Mouse (Mus musculus) left cerebral cortex, postnatal 25 days (tissue): Measurements from ENCODE around the gene Themis. TPM values are rescaled to one million over a fixed set of nuclear protein-coding genes. Genes with fewer than 3 reads are reported as not detected.

Source experiments
- DNase-seq, 2 experiments: peaks; one replicate each; pipeline ENCODE4 v3.0.0; 2022; ENCODE audit warnings: low spot score in 2 of 2, mixed read lengths in 1 of 2
- intact Hi-C: fragments of 180-260 bp; cut with DNase I; formaldehyde crosslinking; loops from one replicate; pipeline ENCODE4 v1.15.1; 2025
- total RNA-seq, 2 experiments: library from RNA; stranded (reverse); gene quantifications; 2 replicates each; pipeline ENCODE4 v1.2.3; 2021

Gene Themis
- total RNA-seq, result under 1 TPM in 1 of 2 experiments, not detected in 1; 0.18 TPM

DNA sequence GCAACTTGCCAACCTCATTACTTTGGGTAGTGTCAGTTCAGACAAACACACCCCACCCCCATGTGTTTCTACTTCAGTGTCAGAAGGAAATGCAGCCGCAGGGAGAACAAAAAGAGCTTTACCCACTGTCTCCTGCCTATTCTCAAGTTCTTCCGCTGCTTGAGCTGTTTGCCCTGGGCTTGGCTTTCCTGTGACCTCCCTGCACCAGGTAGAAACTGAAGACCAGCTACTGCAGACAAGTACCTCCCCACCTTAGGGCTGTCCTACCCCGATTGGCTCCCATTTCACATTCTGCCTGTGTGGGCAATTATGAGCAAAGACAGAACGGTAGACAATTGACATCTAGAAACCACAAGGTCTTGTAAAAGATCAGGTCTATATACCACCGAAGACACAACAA lies at the start of gene Themis:
Gene Themis (plus strand): TSS at position 100 of the 400 bp plus-strand sequence.
- intact Hi-C loops, result no loop called here
- DNase-seq, result no peak

DNA sequence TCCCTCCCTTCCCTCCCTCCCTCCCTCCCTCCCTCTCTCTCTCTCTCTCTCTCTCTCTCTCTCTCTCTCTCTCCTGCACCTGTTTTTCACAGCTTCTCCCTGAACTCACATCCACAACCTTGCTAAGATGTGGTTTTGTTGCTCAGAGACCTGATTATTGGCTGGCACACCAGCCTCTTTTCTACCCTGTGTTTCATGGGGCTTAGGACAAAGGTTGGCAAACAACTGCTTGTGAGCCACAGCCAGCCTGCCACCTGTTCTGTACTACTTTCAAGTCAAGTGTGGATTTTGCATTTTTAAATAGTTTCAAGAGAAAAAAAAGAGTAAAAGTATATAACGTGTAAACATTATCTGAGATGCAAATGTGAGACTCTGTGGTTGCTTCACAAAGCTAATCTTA lies 48.7 kb upstream of the Themis start:
- no peak for DNase-seq
- intact Hi-C loops, result no loop called here

DNA sequence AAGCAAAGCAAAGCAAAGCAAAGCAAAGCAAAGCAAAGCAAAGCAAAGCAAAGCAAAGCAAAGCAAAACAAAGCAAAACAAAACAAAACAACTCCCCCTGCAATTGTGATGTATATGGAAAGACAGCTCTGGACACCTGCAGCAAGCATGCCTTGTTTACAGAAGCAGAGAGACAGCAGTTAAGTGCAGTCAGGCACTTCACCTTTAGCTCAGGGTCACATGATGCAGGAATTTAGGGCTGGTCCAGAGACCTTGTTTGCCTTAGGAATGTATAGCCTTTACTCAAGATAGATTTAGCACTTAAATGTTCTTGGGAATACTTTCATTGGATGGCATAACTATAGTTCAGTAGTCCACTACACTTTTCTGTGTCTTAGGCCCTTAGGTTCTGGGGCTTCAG lies 32.1 kb upstream of the Themis start:
- DNase-seq, result no peak
- intact Hi-C loops, result no loop called here

DNA sequence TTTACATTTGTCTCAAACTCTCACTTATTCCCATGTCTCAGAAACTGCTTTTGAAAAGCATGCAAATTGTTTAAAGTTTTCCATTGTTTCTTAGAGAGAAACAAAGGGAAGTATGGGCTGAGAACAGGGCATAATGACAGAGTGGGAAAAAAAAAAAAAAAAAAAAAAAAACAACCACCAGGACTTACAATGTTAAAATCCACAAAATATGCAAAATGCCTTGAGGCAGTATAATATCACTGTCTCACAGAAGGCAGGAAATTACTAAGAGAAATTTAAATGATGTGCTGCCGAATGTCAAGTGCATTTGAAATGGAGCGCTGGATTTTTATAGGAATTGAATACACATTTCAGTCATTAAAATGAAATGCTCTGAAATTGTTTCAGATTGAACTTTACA lies 26.3 kb upstream of the Themis start:
- no peak for DNase-seq
- intact Hi-C loops, result no loop called here

DNA sequence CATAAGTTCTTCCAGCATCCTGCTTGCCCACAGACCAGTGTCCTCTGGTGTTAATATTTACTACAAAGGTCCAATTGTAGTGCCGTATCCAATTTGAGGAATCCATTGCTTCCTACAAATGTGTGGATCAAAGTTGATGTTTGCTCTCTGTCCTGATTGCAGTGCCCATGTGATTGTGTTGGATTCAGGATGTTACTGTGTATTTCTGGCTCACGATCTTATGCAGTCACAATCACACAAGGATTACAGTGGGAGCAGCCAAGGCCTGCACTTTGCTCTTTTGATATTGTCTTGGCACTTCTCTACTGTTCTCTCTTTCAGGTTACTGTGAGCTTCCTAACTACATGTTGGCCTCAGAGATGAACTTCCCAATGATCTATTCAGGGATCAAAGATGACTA lies 20.3 kb upstream of the Themis start:
- DNase-seq, result no peak
- intact Hi-C loops, result no loop called here

DNA sequence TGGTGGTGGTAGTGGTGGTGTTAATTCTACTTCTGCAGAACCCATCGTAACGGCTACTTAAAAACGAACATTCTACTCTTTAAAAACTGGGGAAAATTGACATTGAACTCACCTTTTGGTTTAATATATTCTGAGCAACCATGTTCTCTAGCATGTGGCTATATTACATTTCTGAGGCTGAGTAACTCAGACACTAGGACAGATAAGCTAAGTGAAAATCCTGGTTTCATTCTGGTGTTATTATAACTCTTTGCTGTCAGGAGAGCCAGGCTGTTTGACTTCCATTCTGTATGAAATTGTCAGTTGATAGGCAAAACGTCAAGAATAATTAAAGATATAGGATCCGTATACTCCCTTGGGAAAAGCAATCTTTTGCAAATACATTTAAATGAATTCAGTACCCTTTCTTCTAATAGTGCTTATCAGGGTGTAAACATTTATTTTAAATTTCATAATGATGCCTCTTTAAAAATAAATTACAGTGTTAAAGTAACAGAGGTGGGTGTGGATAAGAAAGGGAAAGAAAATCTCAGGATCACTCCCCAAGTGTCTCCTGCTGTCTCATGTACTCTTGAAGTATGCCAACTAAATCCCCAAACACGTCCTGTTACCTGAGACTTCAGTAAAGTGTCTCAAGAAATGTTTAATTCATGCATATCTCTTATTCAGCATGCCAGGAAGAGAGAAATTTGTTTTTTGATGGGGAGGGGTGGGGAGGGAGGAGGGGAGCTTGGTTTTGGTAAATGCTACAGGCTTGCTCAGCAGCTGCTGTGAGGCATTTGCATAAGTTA lies 18.9 kb upstream of the Themis start:
- intact Hi-C loops, result no loop called here

DNA sequence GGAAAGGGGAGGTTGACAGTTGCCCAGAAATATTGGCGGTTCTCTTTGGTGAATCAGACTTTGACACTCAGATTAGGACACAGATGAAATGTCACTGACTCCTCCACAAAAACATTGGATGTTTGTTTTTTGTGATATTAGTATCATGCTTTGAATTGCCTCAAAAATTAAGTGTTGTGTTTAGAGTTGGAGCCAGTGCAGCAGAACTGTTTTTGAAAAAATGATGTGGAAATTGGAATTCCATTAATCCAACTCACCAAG lies 18.3 kb upstream of the Themis start:
- intact Hi-C loops, result no loop called here
- no peak for DNase-seq

More for the DNA sequence above, 18.9 kb upstream of the Themis start:
- no peak for DNase-seq

DNA sequence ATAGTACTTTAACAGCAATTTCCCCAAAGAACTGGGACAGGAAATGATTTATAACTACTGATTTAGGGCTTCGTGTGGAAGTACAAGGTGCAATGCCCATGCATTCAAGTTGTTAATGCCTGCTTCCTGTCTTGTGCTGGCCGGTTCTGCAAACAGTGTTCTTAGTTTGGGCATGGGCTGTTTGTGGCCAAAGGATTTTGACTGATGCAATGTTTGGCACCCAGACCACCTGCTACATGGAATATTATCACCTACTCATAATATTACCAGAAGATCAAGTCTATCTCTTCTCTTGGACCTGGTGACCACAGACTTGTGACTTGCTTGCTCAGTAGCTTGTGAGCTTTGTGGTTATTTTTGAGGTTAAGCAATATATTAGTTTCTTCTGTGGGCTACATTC lies 16.2 kb upstream of the Themis start:
- no peak for DNase-seq
- intact Hi-C loops, result no loop called here

DNA sequence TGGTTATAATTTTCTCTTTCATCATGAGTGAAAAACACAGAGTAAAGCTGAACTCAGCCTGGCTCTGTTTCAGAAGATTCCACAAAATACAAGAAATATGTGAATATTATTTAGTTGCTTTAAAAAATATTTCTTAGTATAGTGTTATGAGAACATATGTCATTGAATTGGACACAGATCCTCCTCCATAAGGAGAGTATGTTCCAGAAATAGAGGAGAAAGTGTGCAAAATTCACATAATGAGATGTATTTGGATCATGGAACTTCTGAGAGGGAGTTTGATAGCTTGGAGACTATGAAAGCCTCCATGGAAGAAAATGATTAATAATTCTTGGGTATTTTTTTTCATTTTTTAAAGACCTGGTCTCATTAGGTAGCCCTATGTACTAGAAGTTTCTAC lies 13.4 kb upstream of the Themis start:
- intact Hi-C loops, result no loop called here
- DNase-seq, result peak in 1 of 2 experiments; percentile 25

DNA sequence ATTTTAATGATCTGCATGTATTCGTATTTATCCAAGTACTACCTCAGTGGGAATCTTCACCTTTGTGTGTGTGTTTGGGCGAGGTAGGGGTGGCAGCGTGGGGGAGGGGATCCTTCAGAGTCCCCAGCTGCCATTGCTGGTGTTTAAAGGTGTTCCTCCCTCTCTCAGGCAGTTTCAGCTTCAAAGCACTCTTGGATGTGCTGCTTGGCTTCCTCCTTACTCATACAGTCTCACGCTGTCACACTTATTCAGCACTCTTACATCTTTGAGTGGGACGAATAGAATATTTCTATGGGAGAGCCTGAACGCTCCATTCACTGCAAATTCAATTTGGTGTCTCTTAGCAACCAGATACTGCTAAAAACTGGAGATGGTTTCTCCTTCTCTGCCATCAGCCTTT lies 3.0 kb upstream of the Themis start:
- DNase-seq, result peak; percentile 4 to 68
- intact Hi-C loops, result no loop called here

DNA sequence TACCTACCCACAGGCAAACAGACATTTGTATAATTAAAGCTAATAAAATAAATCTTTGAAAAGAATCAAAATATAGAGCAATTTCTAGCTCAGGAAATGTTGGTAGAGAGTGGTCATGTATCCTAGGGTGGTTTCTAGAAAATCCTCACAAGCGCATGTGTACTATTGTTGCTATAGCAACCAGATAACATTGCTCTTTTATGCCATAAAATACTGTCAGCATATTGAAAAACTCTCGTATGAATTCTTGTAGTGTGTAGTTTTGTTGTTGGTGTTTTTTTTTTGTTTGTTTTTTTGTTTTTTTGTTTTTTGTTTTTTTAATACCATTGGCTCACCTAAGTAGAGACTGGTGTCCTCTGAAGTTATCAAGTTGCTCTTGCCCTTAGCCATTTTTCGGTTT lies 5.8 kb downstream of the Themis start:
- intact Hi-C loops, result no loop called here
- DNase-seq, result no peak

DNA sequence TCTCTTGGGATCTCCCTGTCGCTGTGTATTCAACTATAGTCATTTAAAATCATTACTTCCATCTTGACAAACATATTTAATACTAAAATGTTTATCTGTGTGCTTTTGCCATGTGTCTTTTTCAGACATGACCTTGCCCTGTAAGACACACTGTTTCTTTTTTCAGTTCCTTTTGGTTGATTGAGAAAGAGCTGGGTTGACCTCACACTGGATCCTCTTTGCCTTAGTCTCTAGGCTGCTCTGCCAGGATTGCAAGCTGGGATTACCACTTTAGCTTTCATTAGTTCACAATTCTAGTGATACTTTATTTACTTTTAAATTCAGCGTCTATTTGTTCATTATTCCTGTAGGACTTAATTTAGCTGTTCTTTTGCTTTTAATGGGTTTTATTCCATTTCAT lies 7.2 kb downstream of the Themis start:
- intact Hi-C loops, result no loop called here
- DNase-seq, result no peak

DNA sequence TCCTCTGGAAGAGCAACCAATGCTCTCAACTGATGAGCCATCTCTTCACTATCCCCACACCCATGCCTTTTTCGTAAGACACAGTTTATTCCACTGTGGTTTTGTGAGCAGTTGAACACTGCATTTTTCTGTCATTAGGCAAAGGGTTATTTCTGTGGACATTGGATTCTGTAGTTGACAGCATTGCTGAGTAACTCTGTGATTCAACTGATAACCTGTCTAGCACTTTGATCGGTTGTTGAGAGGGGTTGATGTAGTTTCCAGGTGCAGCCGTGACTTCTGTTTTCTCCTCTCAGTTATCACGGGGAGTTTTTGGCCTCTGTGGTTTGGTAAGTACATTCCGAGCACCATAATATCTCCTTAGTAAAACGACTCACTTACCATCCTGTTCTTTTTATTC lies 26.8 kb downstream of the Themis start:
- DNase-seq, result no peak
- intact Hi-C loops, result loop anchor here (10.0 kb wide), 1 partner anchor 630 kb away; no protein-coding TSS in a partner anchor

DNA sequence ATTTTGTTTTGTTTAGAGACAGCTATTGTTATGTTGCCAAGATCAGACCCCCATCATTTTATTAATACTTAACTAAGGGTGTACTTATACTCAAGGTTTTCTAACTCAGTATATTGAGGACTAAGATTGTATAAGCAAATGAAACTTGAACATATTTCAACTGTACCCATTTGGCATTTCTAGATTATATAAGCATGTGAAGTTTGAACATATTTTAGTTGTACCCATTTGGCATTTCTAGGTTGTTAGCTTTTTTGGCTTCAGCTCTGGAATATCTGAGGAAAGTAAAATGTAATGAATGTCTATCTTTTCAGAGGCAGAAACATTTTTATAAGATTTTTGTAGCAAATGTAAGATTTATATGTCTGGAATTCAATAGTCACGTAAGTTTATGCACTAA lies 27.9 kb downstream of the Themis start:
- no peak for DNase-seq
- intact Hi-C loops, result loop anchor here (10.0 kb wide), 1 partner anchor 631 kb away; no protein-coding TSS in a partner anchor

DNA sequence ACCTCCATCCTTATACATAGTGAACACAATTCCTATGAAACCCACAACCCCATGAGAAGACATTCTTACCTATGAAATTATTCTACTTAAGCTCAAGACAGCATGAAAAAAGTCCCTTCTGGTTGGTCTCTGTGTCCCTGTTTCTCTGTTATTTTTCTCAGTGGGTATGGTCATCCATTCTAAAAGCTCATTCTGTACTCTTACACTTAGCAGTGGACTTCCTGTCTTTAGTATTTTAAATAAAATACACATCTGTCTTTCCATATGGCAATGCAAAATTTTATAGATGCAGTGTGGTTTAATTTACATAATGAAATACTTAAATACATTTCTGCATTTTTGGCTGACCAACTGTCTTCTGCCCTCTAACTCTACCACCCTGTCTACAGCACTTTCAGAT lies 30.0 kb downstream of the Themis start:
- intact Hi-C loops, result loop anchor here (10.0 kb wide), 1 partner anchor 633 kb away; no protein-coding TSS in a partner anchor
- peak in 1 of 2 experiments; percentile 50 for DNase-seq

DNA sequence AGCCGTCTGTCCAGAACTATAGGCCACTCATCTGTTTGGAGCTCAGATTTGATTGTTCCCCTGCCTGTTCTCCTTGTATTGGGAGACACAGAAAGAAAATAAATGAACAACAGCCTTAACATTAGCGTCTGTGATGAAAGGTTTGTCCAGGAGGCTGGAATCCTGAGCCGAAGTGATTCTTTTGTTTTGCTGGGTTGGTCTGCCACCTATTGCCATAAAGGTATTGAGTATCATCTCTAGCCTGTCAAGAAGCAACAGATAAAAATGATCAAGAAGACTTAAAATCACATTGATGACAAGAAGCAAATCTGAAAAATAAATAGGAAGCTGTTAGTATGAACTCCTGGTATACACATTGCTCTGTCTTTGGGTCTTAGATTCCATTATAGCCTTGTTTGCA lies 53.7 kb downstream of the Themis start:
- intact Hi-C loops, result loop anchor here (10.0 kb wide), 1 partner anchor 957 kb away; no protein-coding TSS in a partner anchor
- DNase-seq, result no peak

DNA sequence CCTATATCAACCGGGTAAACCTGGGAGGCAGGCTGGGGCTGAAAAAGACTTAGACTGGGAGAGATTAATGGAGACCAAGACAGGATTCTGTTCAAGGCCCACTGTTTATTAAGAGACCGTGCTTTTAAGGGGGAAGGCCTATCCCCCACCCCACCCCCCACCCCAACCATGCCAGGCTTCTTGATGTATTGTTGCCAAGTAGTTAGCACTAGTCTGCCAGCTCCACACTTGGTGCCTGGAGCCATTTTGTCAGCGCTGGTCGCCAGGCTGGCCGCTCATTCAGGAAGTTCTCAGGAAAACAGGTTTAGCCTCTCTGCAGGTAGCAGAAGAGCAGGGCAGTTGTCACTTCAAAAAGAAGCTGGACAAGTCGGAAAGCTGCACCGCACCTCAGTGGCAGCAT lies 55.1 kb downstream of the Themis start:
- DNase-seq, result no peak
- intact Hi-C loops, result loop anchor here (10.0 kb wide), 1 partner anchor 958 kb away; no protein-coding TSS in a partner anchor

DNA sequence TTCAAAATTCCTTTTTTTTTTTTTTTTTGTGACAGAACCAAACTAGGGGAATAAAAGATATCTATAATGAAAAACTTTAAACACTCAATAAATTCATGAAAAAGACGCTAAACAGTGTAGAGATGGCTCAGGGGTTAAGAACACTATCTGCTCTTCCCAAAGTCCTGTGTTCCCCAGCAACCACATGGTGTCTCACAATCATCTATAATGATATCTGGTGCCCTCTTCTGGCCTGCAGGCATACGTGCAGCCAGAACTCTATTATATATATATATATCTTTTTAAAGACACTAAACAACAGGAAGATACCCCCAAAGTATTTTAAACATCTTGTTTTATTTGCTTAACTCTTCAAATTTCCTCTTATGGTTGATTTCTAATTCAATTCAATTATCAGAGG lies 62.0 kb downstream of the Themis start:
- peak in 1 of 2 experiments; percentile 22 for DNase-seq

DNA sequence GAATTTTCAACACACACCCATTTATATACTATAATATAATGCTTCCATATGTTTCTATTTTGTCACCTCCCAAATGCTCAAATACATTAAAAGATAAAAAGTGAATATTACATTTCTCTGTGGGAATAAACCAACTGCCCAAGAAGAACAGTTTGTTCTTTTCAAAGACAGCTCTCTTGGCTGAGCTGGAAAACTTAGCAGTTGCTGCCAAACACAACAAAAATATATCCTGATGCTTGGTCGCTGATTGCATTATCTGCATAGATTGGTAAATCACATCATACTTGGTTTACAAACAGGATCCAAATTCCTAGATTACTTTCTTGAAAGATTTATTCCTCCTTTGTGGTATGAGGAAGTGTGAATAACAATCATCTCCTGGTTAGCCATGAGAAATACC lies 69.8 kb downstream of the Themis start:
- intact Hi-C loops, result loop anchor here (5.0 to 10.0 kb wide), 2 partner anchors 104 to 663 kb away; partner anchors contain the start of gene Ptprk
- DNase-seq, result no peak

More for the DNA sequence above, 62.0 kb downstream of the Themis start:
- intact Hi-C loops, result loop anchor here (10.0 kb wide), 1 partner anchor 655 kb away; the partner anchor contains the start of gene Ptprk

DNA sequence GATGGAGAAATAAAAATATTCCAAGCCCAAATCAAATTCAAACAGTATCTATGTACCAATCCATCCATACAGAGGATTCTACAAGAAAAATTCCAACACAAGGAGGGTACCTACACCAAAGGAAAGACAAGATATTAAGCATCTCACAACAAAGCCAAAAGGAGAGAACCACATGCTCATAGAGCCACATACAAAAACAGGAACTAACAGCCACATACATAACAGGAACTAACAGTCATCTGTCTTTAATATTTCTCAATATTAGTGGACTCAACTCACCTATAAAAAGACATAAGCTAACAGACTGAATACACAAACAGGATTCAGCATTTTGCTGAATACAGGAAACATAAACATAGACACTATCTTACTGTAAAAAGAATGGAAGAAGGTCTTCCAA lies 78.3 kb downstream of the Themis start:
- DNase-seq, result no peak
- intact Hi-C loops, result no loop called here

DNA sequence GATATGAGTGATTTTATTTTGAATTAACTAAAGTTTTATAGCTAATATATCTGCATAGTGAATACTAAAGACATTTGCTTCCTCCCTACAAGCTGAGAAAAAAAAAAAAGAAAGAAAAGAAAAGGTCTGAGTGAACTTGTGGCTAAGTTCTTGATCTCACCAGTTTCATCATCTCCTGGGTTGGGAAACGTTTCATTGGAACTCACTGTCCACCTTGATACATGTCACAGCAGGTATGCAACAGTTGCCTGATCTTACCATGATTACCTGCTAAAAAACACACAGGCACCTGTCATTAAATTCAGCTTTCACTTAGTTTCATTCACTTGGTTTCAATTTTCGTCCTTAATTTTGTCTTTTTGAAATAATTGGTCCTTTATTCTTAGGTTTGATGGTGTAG lies 85.2 kb downstream of the Themis start:
- no peak for DNase-seq
- intact Hi-C loops, result no loop called here

DNA sequence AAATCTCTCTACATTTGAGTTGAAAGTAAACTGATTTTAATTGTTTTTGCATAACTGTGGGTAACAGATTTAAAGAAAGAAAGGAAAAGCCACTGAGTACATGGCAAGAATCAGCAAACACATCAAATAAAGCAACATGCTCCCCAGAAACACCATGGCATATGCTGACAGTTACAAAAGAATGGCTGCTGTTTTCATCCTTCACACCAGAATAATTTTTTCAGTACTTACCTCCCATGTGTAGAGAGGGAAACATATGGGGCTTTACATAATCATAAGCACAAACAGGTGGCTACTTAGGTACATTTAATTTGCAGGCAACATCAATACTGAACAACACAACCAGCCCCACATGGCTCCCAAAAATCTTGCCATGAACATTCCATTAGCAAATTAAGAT lies 86.8 kb downstream of the Themis start:
- peak in 1 of 2 experiments; percentile 45 for DNase-seq
- intact Hi-C loops, result no loop called here
